Mouse (Mus musculus) forebrain, postnatal 0 days (tissue): ENCODE data around the gene Kxd1. TPM values are rescaled to one million over a fixed set of nuclear protein-coding genes. Genes with fewer than 3 reads are reported as not detected.
A peak's percentile ranks its signal among the peaks of the same experiment; 100 is the strongest.

ENCODE experiments used
- ATAC-seq: fragments of 200-750 bp; cut with Nextera tagmentation; 2 replicates; pipeline ENCODE4 v1.8.0; 2017; ENCODE audit warnings: mild to moderate bottlenecking, moderate library complexity
- DNase-seq: peaks from one replicate; pipeline ENCODE4 v3.0.0-alpha.2; 2015
- H3K27ac ChIP-seq: fragments of 300-500 bp; sonication (generic); 2 replicates; pipeline ENCODE4 v1.5.1; 2014; ENCODE audit warnings: low read depth, mild to moderate bottlenecking, antibody characterized with exemption, low read length, moderate library complexity, mixed read lengths
- H3K27me3 ChIP-seq: fragments of 300-500 bp; sonication (generic); 2 replicates; pipeline ENCODE4 v1.6.1; 2014; ENCODE audit warnings: mild to moderate bottlenecking, low read length, mixed read lengths; ENCODE audit not compliant: insufficient read depth
- H3K36me3 ChIP-seq: fragments of 300-500 bp; sonication (generic); 2 replicates; pipeline ENCODE4 v1.6.1; 2014; ENCODE audit warnings: mild to moderate bottlenecking, moderate library complexity; ENCODE audit not compliant: insufficient read depth
- H3K4me1 ChIP-seq: fragments of 300-500 bp; sonication (generic); 2 replicates; pipeline ENCODE4 v1.6.1; 2014; ENCODE audit warnings: antibody characterized with exemption; ENCODE audit not compliant: insufficient read depth
- H3K4me2 ChIP-seq: fragments of 300-500 bp; sonication (generic); 2 replicates; pipeline ENCODE4 v1.6.1; 2014; ENCODE audit warnings: low read depth, mild to moderate bottlenecking, moderate library complexity
- H3K4me3 ChIP-seq: fragments of 300-500 bp; sonication (generic); 2 replicates; pipeline ENCODE4 v1.5.1; 2014; ENCODE audit warnings: low read depth, low read length, mixed read lengths
- H3K9ac ChIP-seq: fragments of 300-500 bp; sonication (generic); 2 replicates; pipeline ENCODE4 v1.6.1; 2014; ENCODE audit warnings: mild to moderate bottlenecking
- H3K9me3 ChIP-seq: fragments of 300-500 bp; sonication (generic); 2 replicates; pipeline ENCODE4 v1.6.1; 2016; ENCODE audit warnings: low read length
- CTCF ChIP-seq: sonication (generic); IDR thresholded peaks from 2 replicates; pipeline ENCODE4 v1.5.1; 2016; ENCODE audit warnings: antibody characterized with exemption, control low read depth, low read depth
- WGBS: fragments of 180-500 bp; shearing (Covaris S2); extraction: QIAGEN DNeasy Blood & Tissue Kit; methylation state at CpG from one replicate; pipeline ENCODE4 v1.1.7; 2014; 5-methylcytosine and 5-hydroxymethylcytosine counted together
- polyA plus RNA-seq: library from polyadenylated mRNA; unstranded; fragments of >200 nt; fragmentation: Nextera tagmentation; extraction: Ambion mirVana; gene quantifications from 2 replicates; pipeline ENCODE4 v1.2.1, GENCODE M21; 2015
- total RNA-seq: library from RNA; depleted of rRNA; stranded (reverse); fragments of >200 nt; gene quantifications from 2 replicates; pipeline ENCODE4 v1.2.3, GENCODE M21; 2014

Gene Kxd1
- total and polyA plus RNA-seq, 2 experiments from 2014 or later, result 43.5 to 51.6 TPM

DNA sequence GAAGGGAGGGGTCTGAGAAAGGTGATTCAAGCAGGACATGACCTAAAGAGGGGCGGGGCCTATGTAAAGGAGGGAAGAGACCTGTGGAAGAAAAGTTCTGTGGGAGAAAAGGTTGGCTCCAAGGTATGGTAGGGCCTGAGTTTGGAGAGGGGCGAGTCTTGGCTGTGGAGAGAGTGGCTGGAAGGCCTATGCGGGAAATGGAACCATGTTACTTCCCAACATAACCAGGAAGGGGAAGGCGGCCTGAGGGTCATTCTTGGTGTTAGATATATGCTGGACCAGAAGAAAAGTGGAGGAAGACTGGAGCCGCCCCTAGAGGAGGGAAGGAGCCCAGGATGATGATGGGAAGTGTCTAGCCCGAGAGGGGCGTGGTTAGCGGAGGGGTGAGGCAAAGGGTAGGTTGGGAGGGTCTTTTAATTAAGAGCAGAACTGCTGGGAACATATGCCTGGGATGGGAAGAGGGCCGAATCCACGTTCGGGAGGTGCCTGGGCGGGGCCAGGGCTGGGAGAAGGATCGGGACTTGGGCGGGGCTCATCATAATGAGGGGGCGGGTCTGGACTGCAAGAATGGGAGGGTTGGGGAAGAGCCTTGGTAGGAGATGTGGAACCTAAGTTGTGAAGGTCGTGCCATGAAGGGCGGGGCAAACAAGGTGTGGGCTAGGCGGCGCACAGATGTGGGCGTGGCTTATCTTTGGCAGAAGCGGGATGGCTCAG is 50.3 kb downstream of the Kxd1 start:
- H3K27ac ChIP-seq, result no peak overlapping the region
- no peak for DNase-seq
- H3K27me3 ChIP-seq, result no peaks in the 10 kb centered on the region; the same call in 1 of the 2 replicates
- no peaks in the 10 kb centered on the region; the same call in 1 of the 2 replicates for H3K36me3 ChIP-seq
- peak overlapping the region; percentile 69 for H3K4me3 ChIP-seq
- peak overlapping the region; percentile 64 for H3K4me2 ChIP-seq
- H3K9me3 ChIP-seq, result no peaks in the 10 kb centered on the region
- no peak for TF ChIP-seq CTCF
- H3K9ac ChIP-seq, result peak overlapping the region; percentile 87
- peak; percentile 2 for ATAC-seq
- peaks cover 6% of the 10 kb centered on the region; the same call in 1 of the 2 replicates for H3K4me1 ChIP-seq
- 3% methylated on average over 21 of the region's 21 CpGs for WGBS

DNA sequence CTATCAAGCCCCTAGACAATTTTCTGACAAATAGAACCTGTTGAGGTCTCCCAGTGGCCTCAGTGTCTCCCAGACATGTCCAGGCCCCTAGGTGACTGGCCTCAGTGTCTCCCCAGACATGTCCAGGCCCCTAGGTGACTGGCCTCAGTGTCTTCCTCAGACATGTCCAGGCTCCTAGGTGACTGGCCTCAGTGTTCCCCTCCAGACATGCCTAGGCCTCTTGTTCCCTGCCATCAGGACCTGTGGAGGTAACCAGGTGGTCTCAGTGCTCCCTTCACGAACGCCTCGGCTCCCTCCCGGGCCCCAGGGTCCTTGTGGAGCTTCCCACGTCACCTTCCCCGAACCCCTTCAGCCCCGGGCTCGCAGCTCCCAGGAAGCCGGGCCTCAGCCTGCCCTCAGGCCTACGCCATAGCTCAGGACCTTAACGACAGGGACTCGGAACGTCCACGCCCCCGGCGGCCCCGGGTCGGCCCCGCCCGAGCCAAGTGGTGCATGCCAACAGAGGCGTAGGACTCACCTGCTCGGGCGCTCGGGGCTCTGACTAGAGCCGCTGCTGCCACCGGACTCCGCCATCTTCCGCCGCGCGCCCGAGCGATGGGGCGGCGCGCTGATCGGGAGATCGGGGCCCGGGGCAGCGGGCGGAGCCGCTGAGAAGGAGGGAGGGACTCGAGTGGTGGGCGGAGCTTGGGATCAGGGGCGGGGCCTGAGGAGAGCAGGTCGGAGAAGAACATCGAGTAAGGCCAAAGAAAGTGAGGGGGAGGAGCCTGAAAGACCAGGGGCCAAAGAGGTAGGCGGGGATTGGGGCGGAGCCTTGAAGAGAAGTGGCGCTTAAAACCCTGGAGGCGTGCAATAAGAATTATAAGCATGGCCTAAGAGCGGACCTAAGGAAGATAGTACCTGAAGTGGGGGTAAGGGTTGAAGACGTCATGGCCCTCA is 51.2 kb downstream of the Kxd1 start, which contains the start of gene Klhl26:
Gene Klhl26 (minus strand): TSS at position 636 of the 936 bp plus-strand sequence.
- Histone ChIP-seq H3K4me3 (peak within 1 kb of the TSS; percentile 69), H3K4me1 (peaks cover 6% of the 10 kb centered on the region; the same call in 1 of the 2 replicates), H3K9me3 (no peaks in the 10 kb centered on the region), H3K27me3 (no peaks in the 10 kb centered on the region; the same call in 1 of the 2 replicates), H3K36me3 (no peaks in the 10 kb centered on the region; the same call in 1 of the 2 replicates), H3K9ac (peak within 1 kb of the TSS; percentile 87), H3K27ac (peak within 1 kb of the TSS; percentile 47), H3K4me2 (peak within 1 kb of the TSS; percentile 64)
- DNase-seq, result peak; percentile 87
- ATAC-seq, result peak; percentile 89
- TF ChIP-seq CTCF, result no peak
- 3% methylated on average over 53 of the region's 53 CpGs for WGBS

DNA sequence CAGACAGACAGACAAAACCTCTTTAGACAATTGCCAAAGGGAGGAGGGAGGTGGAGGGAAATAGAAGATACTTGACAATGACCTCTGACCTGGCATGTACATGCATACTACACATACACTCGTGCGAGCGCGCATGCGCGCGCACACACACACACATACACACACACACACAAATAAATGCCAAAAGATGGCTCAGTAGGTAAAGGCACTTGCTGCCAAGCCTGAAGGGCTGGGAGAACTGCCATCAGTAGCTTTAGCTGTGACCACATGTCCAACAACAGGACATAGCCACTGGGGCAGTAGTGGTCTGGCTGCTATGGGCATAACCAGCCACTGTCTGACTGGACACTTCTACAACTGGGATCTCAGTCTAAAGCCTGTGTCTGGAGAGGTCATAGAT is 55.9 kb downstream of the Kxd1 start:
- Histone ChIP-seq H3K4me1 (no peaks in the 10 kb centered on the region), H3K4me3 (no peak overlapping the region), H3K9me3 (no peaks in the 10 kb centered on the region), H3K4me2 (no peak overlapping the region), H3K27me3 (no peaks in the 10 kb centered on the region), H3K9ac (no peak overlapping the region), H3K36me3 (no peaks in the 10 kb centered on the region; the same call in 1 of the 2 replicates), H3K27ac (no peak overlapping the region)
- ATAC-seq, result no peak
- no peak for DNase-seq
- 96% methylated on average over 7 of the region's 7 CpGs for WGBS
- TF ChIP-seq CTCF, result no peak

DNA sequence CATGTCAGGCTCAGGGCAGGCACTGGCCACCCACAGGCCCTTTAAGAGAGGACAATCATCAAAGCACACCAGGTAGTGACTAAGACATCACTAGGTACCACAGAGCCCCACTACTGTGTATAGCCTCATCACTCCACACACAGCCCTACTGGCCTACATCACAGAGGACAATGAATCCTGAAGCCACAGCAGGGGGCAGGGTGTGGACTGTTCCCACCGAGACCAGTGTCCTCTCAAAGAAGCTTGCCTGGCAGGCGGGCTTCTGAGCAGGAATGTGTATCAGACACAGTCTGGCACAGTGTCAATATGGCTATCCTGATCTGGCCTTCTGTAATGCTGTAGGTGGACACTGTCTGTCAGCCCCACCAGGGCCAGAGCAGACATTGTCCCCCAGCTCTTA is 57.8 kb downstream of the Kxd1 start:
- H3K27me3 ChIP-seq, result no peaks in the 10 kb centered on the region
- no peak overlapping the region for H3K4me2 ChIP-seq
- ATAC-seq (no peak), DNase-seq (no peak)
- TF ChIP-seq CTCF, result no peak
- no peak overlapping the region for H3K27ac ChIP-seq
- WGBS, result 58% methylated on average over 2 of the region's 2 CpGs
- H3K36me3 ChIP-seq, result no peaks in the 10 kb centered on the region; the same call in 1 of the 2 replicates
- H3K4me3 ChIP-seq, result no peak overlapping the region
- no peaks in the 10 kb centered on the region for H3K9me3 ChIP-seq
- no peak overlapping the region for H3K9ac ChIP-seq
- H3K4me1 ChIP-seq, result no peaks in the 10 kb centered on the region

DNA sequence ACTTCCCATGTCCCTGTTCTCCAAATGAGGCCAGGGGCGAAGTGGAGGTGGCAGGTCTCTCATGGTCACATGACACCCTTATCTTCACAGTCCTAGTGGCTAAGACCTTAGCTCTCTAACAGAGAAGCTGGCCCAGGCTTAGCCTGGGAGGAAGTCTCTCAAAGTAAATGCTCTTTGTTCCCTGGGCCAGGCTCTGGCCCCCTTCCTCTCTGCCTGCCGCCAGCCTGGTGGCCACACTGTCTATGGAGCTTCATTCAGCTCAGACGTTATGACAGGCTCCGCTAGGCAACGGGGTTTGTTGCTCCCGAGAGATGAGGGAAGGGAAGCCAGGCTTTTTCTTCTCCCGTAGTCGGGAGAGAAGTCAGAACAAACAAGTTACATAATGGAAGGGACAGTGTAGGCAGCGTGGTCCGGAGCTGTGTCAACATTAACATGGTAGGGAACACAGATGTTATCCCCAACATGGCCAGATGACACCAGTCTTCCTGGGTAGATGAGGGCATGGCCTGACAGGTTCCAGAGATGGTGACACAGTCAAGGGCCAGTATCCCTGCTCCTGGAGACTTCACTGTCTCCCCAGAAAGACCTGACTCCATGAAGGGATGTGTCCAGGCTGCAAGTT is 58.4 kb downstream of the Kxd1 start:
- H3K9ac ChIP-seq, result no peak overlapping the region
- no peaks in the 10 kb centered on the region for H3K36me3 ChIP-seq
- H3K4me1 ChIP-seq, result no peaks in the 10 kb centered on the region
- DNase-seq, result no peak
- no peak overlapping the region for H3K4me2 ChIP-seq
- H3K9me3 ChIP-seq, result no peaks in the 10 kb centered on the region
- ATAC-seq, result peak; percentile 53; the same call in 1 of the 2 replicates
- TF ChIP-seq CTCF, result no peak
- no peak overlapping the region for H3K4me3 ChIP-seq
- WGBS, result 44% methylated on average over 10 of the region's 10 CpGs
- H3K27ac ChIP-seq, result no peak overlapping the region
- H3K27me3 ChIP-seq, result no peaks in the 10 kb centered on the region

DNA sequence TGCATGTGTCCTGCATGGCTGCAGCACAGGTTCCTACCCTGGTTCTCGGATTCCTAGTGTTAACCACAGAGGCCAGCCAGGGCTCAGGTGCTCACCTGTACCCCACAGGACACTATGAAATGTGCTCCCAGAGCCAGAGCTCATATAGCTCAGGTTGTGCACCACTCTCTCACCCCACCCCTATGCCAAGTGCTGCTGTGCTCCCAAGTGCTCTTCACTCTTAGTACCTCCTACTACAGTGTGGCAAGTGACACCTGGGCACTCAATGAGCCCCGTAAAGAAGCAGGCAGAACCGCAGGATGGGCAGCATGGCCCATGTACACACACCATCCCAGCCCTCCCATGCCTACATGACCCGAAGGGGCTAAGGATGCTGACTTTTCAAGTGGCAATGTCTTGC is 59.0 kb downstream of the Kxd1 start:
- DNase-seq, result no peak
- 90% methylated on average over 4 of the region's 4 CpGs for WGBS

More for the DNA sequence above, 59.0 kb downstream of the Kxd1 start:
- no peak for TF ChIP-seq CTCF
- H3K4me2 ChIP-seq, result no peak overlapping the region
- no peak overlapping the region for H3K9ac ChIP-seq
- H3K27me3 ChIP-seq, result no peaks in the 10 kb centered on the region
- H3K9me3 ChIP-seq, result no peaks in the 10 kb centered on the region
- H3K4me1 ChIP-seq, result no peaks in the 10 kb centered on the region
- no peaks in the 10 kb centered on the region for H3K36me3 ChIP-seq
- H3K4me3 ChIP-seq, result no peak overlapping the region
- no peak overlapping the region for H3K27ac ChIP-seq
- ATAC-seq, result no peak
